In genomic region chr2:163202553-163202883, GRCm38 (mm10) we compare ENCODE assay signal across 10 mouse cellular contexts. TPM values are rescaled to one million over a fixed set of nuclear protein-coding genes. Genes with fewer than 3 reads are reported as not detected.
DNase-seq lines count a peak whose midpoint lies in the region; ATAC-seq and TF ChIP-seq lines count a peak whose summit lies in the region.
"Had no signal": no experiment of that assay in that cellular context is flagged by ENCODE, and none has a peak within 500 bp of the region (broad histone marks: within the 10 kb centered on the region; RNA-seq: fewer than 3 reads in every experiment).

No protein-coding gene starts in this region.

- H3K4me3 ChIP-seq in heart, embryonic 15.5 days = peak overlapping the region; percentile 60
- H3K4me3 ChIP-seq in bone marrow macrophage, adult 2 months (ENCODE audit: insufficient read depth, low read length) = peak overlapping the region; percentile 24
- peak overlapping the region; percentile 48 for H3K4me3 ChIP-seq in hindbrain, embryonic 14.5 days (replicated peaks; ENCODE audit: low read length)
- H3K4me3 ChIP-seq in midbrain, embryonic 11.5 days (ENCODE audit: low read depth, low read length) = peak overlapping the region; percentile 63

- TF ChIP-seq POLR2A in bone marrow macrophage, adult 2 months (IDR thresholded peaks at IDR 0.05; ENCODE audit: borderline replicate concordance, low read depth, low read length) = no peak

- WGBS in heart, embryonic 15.5 days = 3% methylated on average over 4 of the region's 4 CpGs
- 3% methylated on average over 4 of the region's 4 CpGs for WGBS in hindbrain, embryonic 14.5 days
- 1% methylated on average over 4 of the region's 4 CpGs for WGBS in midbrain, embryonic 11.5 days

- H3K36me3 ChIP-seq in heart, embryonic 15.5 days = no peaks in the 10 kb centered on the region
- H3K36me3 ChIP-seq in hindbrain, embryonic 14.5 days (replicated peaks; ENCODE audit: control insufficient read depth, insufficient read depth) = no peaks in the 10 kb centered on the region
- no peaks in the 10 kb centered on the region for H3K36me3 ChIP-seq in midbrain, embryonic 11.5 days (ENCODE audit: control insufficient read depth, insufficient read depth, low read length)
- H3K36me3 ChIP-seq: G1E had no signal

- ATAC-seq in heart, embryonic 15.5 days (replicated peaks; ENCODE audit: insufficient number of reproducible peaks, insufficient read depth, low FRiP score, low read depth) = no peak
- ATAC-seq in hindbrain, embryonic 14.5 days (ENCODE audit: low FRiP score) = no peak
- ATAC-seq in midbrain, embryonic 11.5 days (ENCODE audit: low FRiP score) = no peak

- TF ChIP-seq CTCF in bone marrow macrophage, adult 2 months (IDR thresholded peaks at IDR 0.05; ENCODE audit: low read depth, low read length) = no peak

- no peak for DNase-seq in heart, postnatal 14 days
- DNase-seq in hindbrain, embryonic 14.5 days (ENCODE audit: low spot score) = no peak
- no peak for DNase-seq in midbrain, embryonic 11.5 days (ENCODE audit: low spot score, missing footprints)
- DNase-seq in adrenal gland, adult 2 months = no peak
- no peak for DNase-seq in frontal cortex, postnatal 10 days (ENCODE audit: low spot score in 2 of 2)
- no peak for DNase-seq in adrenal gland, postnatal 10 days

- H3K9ac ChIP-seq in heart, embryonic 15.5 days = peak overlapping the region; percentile 29; the same call in 1 of the 2 replicates
- H3K9ac ChIP-seq in hindbrain, embryonic 14.5 days = peak overlapping the region; percentile 67
- peak overlapping the region; percentile 87 for H3K9ac ChIP-seq in midbrain, embryonic 11.5 days (ENCODE audit: low read length)

- H3K27ac ChIP-seq in heart, embryonic 15.5 days = peak overlapping the region; percentile 65
- no peak overlapping the region for H3K27ac ChIP-seq in bone marrow macrophage, adult 2 months (ENCODE audit: insufficient read depth, low read depth, low read length)
- H3K27ac ChIP-seq in hindbrain, embryonic 14.5 days = no peak overlapping the region
- H3K27ac ChIP-seq in midbrain, embryonic 11.5 days (ENCODE audit: low read depth, low read length) = peak overlapping the region; percentile 14; the same call in 1 of the 2 replicates

- H3K4me1 ChIP-seq in heart, embryonic 15.5 days (replicated peaks) = peaks cover 31% of the 10 kb centered on the region
- H3K4me1 ChIP-seq in bone marrow macrophage, adult 2 months (ENCODE audit: control insufficient read depth, insufficient read depth, low read length) = 0 out of 2 replicates have a peak, but pooled peaks cover 2% of the 10 kb centered on the region
- peaks cover 37% of the 10 kb centered on the region for H3K4me1 ChIP-seq in hindbrain, embryonic 14.5 days (replicated peaks; ENCODE audit: control insufficient read depth, insufficient read depth, low read length)
- H3K4me1 ChIP-seq in midbrain, embryonic 11.5 days (ENCODE audit: control insufficient read depth, insufficient read depth, low read length) = peaks cover 27% of the 10 kb centered on the region

- no peaks in the 10 kb centered on the region for H3K9me3 ChIP-seq in heart, embryonic 15.5 days (replicated peaks)
- H3K9me3 ChIP-seq in hindbrain, embryonic 14.5 days (ENCODE audit: control insufficient read depth, low read length) = peaks cover 13% of the 10 kb centered on the region; the same call in 1 of the 2 replicates
- no peaks in the 10 kb centered on the region; the same call in 1 of the 2 replicates for H3K9me3 ChIP-seq in midbrain, embryonic 11.5 days (ENCODE audit: control insufficient read depth, low read length)

- intact Hi-C loops in heart, postnatal 14 days (cut with DNase I) = loop anchor here (5.0 to 10.0 kb wide), 4 partner anchors 85 to 278 kb away; no protein-coding TSS in a partner anchor

- peaks cover 53% of the 10 kb centered on the region for H3K27me3 ChIP-seq in heart, embryonic 15.5 days
- peaks cover 30% of the 10 kb centered on the region for H3K27me3 ChIP-seq in hindbrain, embryonic 14.5 days (ENCODE audit: control insufficient read depth, insufficient read depth, low read length)
- H3K27me3 ChIP-seq in midbrain, embryonic 11.5 days (ENCODE audit: control insufficient read depth, insufficient read depth, low read length) = no peaks in the 10 kb centered on the region

- H3K4me2 ChIP-seq in heart, embryonic 15.5 days = peak overlapping the region; percentile 91
- H3K4me2 ChIP-seq in hindbrain, embryonic 14.5 days (replicated peaks) = peak overlapping the region; percentile 63
- H3K4me2 ChIP-seq in midbrain, embryonic 11.5 days = peak overlapping the region; percentile 90

RNA-seq across cellular contexts. Expression of gene Tox2, which starts 0.4 kb away (rescaled TPM):
- polyA plus RNA-seq in heart, embryonic 15.5 days (2015; fragmentation: Nextera tagmentation; extraction: Ambion mirVana) = 4.4 and 5.9 TPM in 2 replicates
- 1 to 10 TPM; 2.4 to 2.6 TPM for total RNA-seq in heart, postnatal 14 days (2021)
- 3.1 and 3.2 TPM in 2 replicates for polyA plus RNA-seq in bone marrow macrophage, adult 2 months (2012; ENCODE audit: insufficient read depth, insufficient read length, missing spikeins)
- 28.7 and 31.4 TPM in 2 replicates for polyA plus RNA-seq in hindbrain, embryonic 14.5 days (2014; fragmentation: Nextera tagmentation; extraction: Ambion mirVana)
- 37.3 and 38.2 TPM in 2 replicates for polyA plus RNA-seq in midbrain, embryonic 11.5 days (2014; fragmentation: Nextera tagmentation; extraction: Ambion mirVana)
- total RNA-seq in adrenal gland, adult 2 months (2021) = 1 to 10 TPM; 4.0 to 7.4 TPM
- 8.0 and 32.8 TPM in 2 replicates for polyA plus RNA-seq in adrenal gland, adult 2 months (2012; rRNA removed)
- 1 to 10 TPM; 3.9 to 5.0 TPM for total RNA-seq in adrenal gland, postnatal 10 days (2021)
- total RNA-seq: G1E; hematopoietic stem cell, adult 5-6 weeks had no signal
- polyA plus RNA-seq: G1E had no signal

Comparison
In these comparisons a context has a peak if more than half of its experiments do, and no peak if none do; other contexts are left out.
1. H3K27ac ChIP-seq: peak in heart, embryonic 15.5 days (single experiment) and midbrain, embryonic 11.5 days (single experiment); none in bone marrow macrophage, adult 2 months (single experiment) and hindbrain, embryonic 14.5 days (single experiment).
2. H3K9ac ChIP-seq: peak in every context shown above with its lines; median percentile 87 in midbrain, embryonic 11.5 days; 67 in hindbrain, embryonic 14.5 days; 29 in heart, embryonic 15.5 days.
3. Peak in every context shown above with its lines, with median percentiles within 50 percentile points of each other: H3K4me2 ChIP-seq and H3K4me3 ChIP-seq.